Mouse (Mus musculus) gastrocnemius, postnatal 4 days (tissue): ENCODE measurements around the gene Lrrc10. TPM values are rescaled to one million over a fixed set of nuclear protein-coding genes. Genes with fewer than 3 reads are reported as not detected.
"Not testable (repeated sequence)": the region's sequence is repeated elsewhere in the genome, so short reads cannot be mapped to it uniquely, and the experiment has no call there.

ENCODE experiments used
- DNase-seq, 2 experiments: peaks; one replicate each; pipeline ENCODE4 v3.0.0; 2021 to 2022; ENCODE audit warnings: low spot score in 2 of 2, mixed read lengths in 2 of 2
- long read RNA-seq, 2 experiments: library from polyadenylated mRNA; stranded (forward); transcript quantifications; one replicate each; pipeline ENCODE4 v2.0.0; 2021
- total RNA-seq, 2 experiments: library from RNA; stranded (reverse); gene quantifications; 2 replicates each; pipeline ENCODE4 v1.2.3; 2021

Gene Lrrc10
- under 1 TPM; 0.18 to 0.20 TPM for total RNA-seq
- long read RNA-seq, experiment 1 = 0 reads
- long read RNA-seq, experiment 2 = 0 reads

DNA sequence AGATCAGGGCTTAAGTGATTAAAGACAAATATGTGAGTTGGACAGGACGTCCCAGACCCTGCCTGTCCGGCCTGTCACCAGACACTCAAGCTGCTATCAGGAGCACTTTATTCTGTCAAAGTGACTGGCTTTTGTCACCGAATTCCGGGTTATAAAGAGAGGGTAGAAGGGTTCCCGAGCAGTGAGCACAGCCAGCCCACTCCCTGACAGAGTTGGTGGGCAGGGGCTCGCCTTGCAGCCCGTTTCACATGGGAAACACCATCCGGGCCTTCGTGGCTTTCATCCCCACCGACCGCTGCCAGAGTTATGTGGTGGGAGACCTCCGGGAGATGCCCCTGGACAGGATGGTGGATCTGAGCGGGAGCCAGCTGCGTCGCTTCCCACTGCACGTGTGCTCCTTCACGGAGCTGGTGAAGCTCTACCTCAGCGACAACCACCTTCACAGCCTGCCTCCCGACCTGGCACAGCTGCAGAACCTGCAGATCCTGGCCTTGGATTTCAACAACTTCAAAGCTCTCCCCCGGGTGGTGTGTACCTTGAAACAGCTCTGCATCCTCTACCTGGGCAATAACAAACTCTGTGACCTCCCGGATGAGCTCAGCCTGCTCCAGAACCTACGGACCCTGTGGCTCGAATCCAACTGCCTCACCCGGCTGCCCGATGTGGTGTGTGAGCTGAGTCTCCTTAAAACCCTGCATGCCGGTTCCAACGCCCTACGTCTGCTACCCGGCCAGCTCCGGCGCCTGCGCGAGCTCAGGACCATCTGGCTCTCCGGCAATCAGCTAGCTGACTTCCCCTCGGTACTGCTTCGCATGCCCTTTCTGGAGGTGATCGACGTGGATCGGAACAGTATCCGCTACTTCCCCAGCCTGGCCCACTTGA lies at the start of gene Lrrc10:
Gene Lrrc10, plus strand, starts transcription at position 167 of the 882 bp plus-strand sequence.
- no peak for DNase-seq

DNA sequence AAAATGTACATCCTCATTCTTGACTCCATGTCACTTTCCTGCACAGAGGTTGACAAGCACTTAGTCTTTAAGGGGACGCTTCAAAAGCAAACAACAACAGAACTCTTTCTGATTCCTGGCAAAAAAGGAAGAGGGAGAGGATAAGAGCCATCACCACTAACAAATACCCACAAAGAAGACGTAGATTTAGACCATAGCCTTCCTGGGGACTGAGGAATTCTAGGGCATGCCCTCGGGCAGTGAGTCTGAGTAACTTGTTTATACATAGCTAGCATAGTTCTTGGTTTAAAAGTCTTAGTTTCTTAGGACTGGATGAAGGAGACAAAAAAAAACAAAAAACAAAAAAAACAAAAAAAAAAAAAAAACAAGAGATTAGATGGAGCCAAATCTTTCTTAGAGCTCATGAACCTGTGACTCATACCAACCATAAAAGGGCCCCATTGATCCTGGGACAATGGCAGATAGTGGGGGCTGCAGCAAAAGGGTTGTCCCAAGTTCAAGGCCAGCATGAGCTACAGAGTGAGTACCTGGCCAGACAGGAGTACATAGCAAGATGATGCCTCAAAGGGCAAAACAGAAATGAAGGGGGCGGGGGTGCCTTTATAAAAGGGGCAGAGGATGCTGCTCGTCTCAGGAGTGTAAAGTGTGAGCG lies 49.4 kb upstream of the Lrrc10 start:
- DNase-seq = no peak

DNA sequence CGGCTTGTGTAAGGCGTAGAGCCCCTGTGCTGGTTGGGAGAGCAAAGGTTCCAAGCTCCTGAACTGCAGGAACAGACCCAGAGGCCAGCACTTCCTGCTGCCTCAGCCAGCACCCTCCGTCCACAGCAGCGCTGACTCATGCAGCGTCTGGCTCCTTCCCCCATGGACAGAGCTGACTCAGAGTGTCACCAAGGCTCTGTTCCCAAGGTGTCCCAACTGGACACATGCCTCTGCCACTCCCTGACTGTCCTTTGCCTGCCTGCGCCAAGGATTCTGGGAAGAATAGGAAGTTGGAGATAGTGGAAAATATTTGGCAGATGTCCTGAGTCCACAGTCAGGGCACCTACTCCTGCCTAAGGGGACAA lies 48.9 kb upstream of the Lrrc10 start:
- DNase-seq = peak in 1 of 2 experiments; percentile 23

DNA sequence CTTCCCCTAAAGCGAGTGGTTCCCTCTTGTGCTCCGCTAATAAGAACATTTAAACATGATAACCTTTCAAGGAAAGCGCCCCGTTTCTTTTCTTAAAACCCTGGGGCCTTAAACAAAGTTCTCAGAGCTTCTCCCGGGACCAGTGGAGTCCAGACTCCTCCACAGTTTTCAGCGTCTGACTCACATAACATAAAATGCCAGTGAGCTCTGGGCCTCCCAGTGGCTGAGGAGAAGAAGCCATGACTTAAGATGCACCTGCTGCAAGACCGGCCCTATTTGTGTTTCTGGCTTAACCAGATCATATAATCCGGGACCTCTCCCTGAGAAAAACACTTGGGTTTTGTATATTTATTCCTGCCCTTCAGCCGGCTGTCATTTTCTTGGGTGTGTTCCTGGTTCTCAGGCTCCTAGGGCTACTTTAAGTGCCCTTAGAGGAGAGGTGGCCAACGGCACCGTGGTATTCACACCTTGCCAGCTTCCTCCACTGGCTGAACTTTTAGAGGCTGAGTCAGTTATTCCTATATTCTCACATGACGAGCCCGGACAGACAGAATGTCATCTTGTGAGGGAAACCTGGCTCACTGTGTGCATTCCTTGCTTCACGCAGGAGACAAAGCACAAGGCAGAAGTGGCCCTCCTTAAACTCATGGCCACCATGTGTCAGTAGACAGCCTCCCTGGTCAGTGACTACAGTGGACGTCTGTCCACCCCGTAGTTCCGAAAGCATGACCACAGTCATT lies 46.3 kb upstream of the Lrrc10 start:
- DNase-seq = no peak

DNA sequence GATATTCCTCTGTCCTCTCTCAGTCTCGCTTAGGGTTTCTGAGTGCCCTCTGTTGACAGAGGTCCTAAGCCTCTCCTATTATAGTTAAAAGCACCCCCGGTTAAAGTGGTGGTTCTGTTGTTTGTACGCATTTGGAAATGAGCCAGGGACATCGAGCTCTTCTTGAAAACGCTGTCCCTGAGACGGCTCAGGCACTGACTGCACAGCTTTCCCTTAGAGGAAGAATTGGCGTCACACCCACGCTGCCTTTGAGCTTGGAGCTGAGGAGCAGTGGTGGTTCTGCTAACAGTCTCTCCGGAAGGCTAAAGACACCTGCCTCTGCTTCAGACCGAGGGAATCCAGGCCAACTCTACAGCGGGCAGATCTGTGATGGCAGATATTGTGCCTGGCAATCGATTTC lies 44.2 kb upstream of the Lrrc10 start:
- no peak for DNase-seq

DNA sequence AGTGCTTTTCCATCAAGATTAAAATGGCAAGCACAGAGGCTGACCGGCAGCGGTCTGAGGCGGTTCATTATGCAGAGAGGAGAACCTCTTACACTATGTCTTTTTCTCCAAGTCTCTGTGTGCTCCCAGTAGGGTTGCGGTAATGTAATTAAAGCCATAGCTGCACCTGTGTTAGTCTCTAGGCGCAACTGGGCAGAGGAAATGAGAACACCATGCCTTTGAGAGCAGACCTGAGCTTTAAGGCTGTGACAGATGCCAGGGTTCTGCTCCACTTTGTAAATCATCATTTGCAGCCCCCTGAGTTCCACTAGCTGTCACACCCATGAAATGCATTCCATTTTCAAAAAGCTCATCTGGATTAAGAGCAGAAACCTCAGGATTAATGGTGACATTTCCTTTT lies 40.4 kb upstream of the Lrrc10 start:
- DNase-seq = no peak

DNA sequence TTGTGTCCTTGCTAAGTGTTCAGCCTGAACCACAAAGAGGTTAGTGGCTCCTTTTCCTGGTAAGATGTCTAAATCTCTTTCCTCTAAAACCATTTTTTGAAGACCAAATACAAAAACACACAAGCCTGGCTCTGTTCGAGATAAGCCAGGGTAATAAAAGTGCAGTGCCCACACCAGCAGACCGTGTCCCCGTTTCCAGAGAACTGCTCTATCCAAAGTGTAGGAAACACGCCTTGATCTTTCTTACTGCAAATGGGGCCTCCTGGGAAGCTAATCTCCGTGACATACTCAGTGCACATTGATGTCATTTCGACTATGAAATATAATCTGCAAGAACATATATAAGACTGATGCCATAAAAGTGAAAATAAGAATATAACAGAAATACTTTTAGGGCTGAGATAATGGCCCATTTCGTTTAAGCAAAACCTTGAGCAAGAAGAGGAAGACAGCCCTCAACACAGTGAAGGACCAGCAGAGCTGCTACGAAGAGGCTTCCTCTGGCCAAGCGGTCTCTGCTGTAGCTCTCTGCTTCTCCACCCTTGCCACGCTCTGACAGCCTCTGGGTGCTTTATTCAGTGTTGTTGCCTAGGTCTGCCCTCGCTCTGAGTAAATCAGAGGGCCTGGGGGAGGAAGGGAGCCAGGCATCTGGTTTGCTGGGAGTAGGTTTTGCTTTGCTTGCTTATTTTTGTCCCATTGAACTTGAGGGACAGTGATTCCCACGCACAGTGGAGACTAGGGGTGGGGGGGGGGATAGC lies 39.3 kb upstream of the Lrrc10 start:
- no peak for DNase-seq

DNA sequence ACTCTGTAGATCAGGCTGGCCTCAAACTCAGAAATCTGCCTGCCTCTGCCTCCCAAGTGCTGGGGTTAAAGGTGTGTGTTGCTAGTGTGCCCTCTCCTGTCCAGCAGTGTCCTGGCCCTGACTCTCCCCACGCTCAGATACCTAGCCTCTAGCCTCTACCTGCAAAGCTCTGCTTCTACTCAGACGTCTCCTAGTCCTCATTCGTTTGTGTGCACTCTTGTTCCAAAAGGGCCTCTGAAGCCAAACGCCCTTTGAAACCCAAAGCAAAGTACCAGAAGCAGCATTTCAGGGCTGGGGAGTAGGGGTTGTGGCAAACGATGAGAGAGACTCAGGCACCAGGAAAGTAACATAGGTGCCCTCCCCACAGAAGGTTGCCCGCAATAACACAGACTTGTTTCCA lies 35.5 kb upstream of the Lrrc10 start:
- no peak for DNase-seq

DNA sequence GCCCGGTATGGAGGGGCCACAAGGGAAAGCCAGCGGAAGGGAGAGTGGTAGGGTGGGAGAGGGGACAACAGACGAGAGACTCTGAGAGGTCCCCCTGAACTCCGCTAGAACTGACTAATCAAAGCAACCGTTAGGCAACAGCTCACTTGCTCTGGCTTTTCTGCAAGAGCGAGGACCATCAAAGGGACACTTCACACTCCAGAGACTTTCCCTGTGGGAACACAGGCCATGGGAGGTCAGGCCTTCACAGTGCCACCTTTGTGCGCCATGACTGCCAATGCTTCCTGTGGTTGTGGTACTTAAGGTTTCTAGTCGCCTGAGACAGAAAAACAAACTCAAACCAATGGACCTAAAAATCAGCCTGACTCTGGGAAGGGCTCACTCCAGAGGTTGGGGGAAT lies 34.1 kb upstream of the Lrrc10 start:
- no peak for DNase-seq

DNA sequence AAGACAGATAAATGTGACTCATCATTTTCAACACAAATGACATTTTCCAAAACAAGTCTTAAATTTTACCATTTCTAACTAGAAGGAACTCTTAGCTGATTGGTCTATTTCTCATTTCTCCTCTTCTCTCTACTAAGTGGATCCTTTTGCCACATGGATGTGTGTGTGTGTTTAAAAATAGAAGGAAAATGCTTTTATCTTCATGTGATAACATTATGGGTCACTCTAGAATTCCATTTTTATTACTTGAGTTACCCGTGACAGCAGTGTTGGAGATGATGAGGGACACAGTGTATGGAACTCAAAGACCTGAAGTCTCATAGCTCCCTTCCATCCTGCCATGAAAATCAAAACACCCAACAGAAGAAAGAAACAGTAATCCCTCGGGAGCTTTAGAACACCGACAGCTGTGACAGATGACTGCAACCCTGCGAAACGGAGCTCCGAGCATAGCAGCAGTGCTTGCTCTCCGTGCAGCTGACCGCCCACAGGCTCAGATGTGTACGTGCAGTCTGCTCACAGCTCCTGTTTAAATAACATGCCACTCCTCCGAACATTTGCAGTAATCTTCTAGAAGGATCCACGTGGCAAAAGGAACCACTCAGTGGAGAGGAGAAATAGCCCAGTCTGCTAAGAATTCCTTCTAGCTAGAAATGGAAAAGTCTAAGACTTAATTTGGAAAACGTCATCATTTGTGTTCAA lies 31.3 kb upstream of the Lrrc10 start:
- no peak for DNase-seq

DNA sequence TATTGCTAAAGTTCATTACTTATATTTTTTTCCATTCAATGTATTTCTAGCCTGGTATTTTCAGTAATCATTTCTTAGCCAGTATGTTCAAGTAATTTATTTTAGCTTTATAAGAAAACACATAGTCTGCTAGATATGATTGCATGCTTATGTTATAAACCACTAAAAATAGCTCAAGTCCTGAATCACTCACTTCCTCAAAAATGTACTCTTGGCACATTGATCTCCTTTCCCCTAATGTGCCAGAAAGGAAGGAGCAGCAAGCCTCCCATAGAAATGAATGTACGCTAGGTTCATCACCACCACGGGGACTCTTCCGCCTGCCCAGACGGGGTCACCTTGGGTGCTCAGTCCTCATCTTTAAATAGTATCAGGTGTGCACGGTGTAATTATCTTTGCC lies 30.6 kb upstream of the Lrrc10 start:
- DNase-seq = no peak

DNA sequence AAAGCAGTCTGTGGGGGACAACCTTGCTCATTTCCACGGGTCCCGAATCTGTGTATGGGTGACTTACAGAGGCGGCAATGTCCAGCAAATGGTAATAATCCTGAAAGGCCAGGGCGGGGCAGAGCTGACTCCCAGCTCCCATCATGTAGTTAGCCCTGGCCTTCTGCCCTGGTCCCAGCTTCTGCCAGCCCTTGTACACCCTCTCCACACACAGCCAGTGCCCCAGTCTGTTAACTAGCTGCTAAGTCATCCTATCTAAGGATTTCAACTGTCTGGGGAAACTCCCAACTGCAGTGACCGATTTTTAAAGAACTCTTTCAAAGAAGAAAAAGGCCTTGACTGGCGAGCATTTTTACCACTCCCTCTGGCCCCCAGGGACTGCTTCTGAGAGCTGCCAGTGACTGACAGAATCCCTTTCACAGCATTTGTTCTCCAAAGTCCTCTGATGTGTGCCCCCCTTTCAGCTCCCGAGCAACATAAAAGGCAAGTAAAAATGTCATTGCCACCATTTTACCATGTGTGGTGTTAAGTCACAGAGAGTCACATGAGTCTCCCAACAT lies 26.8 kb upstream of the Lrrc10 start:
- DNase-seq = no peak

DNA sequence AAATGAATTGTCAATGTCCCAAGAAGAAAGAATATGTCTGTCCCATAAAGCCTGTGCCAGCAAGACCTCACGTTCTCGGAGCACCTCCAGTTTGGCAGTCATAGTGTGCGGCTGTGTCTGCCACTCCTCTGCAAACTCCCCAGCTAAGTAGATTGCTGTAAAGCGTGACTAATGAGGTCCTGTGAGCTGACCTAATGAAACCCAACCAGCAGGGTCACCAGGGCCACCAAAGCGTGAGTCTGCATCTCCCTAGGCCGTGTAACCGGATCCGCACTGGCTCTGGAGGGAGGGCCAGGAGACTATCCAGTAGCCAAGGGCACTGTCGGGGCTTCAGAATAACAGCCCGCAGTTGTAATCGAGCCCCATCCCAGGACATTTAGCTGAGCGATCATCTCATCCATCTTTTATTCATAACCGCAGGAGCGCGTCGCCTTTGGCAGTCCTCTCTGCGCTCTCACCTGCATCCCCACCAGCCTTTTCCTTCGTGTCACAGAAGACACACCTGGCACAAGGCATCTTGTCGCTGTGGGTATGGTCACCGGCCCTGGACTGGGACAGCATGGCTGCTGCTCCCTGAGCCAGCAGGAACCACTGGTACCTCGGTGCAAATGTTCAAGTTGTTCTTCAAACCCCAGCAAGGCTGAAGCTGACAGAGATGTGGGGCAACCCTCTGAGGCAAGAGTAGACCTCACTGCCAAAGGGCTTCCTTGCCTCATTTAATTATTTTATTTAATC lies 24.0 kb upstream of the Lrrc10 start:
- DNase-seq = peak in 1 of 2 experiments; percentile 46

DNA sequence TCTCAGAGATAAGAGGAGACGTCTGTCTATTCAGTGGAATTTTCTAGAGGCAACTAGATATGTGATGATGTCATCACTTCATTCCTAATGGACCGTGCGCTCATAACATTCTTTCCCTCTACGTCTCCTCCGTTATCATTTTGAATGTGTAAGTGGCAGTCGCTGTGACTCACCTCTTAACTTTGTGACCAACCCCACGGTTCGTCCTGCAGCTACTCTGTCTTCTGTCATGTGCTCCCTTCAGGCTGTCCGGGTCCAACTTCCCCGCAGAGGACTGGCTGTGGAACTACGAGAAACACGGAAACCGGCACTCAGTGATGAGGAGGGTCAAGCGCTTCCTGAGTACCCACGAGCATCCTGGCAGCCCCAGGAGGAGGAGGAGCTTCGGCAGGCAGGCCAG lies 21.4 kb upstream of the Lrrc10 start:
- no peak for DNase-seq

DNA sequence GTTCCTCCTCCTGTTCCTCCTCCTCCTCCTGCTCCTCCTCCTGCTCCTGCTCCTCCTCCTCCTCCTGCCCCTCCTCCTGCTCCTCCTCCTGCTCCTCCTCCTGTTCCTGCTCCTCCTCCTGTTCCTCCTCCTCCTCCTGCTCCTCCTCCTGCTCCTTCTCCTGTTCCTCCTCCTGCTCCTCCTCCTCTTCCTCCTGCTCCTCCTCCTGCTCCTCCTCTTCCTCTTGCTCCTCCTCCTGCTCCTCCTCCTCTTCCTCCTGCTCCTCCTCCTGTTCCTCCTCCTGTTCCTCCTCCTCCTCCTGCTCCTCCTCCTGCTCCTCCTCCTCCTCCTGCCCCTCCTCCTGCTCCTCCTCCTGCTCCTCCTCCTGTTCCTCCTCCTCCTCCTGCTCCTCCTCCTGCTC lies 19.4 kb upstream of the Lrrc10 start:
- not testable (repeated sequence) for DNase-seq

DNA sequence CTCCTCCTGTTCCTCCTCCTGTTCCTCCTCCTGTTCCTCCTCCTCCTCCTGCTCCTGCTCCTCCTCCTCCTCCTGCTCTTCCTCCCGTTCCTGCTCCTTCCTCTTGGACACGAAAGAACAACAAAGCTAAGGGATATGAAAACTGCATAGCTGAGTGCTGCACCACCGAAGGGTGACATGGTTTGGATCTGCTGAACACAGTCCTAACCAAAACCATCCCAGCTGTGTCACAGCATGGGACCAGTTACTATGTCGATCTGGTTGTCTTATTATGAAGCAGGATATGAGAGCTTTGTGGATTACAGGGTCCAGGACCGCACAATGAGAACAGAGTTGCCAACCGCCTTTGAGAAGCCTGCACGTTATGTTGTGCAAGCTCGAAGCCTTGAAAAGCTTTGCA lies 19.0 kb upstream of the Lrrc10 start:
- DNase-seq = no peak

DNA sequence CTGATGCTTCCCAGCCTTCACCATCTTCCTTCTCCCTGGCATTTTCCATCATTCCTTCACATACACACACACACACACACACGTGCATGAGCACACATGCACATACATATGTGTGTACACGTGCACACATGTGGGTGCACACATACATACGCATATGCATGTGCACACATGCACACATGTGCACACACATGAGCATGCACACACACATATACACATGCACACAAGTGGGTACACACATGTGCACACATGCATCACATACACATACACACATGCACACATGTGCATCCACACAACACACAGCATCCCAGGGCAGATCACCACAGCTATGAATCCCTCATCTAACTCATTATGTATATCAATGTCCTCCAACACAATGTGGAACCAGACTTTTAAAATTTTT lies 14.0 kb upstream of the Lrrc10 start:
- no peak for DNase-seq

DNA sequence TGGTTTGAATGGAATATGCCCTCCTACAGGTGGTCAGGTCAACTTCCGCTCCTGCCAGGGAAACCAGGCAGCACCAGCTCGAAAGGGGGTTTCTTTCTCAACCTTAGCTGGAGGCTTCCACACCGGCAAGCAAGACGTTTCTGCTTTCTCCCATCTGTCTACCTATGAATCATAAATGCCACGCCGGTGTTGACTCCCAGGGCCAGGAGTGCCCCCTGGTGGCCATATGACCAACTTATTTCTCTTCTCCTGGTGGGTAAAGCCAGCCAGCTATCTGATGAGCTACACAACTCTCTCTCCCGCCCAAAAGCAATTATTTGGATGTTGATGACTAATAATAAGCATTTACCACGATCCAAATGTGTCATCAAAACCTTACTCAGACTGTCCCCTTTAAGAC lies 11.4 kb upstream of the Lrrc10 start:
- peak; percentile 65 to 83 for DNase-seq

DNA sequence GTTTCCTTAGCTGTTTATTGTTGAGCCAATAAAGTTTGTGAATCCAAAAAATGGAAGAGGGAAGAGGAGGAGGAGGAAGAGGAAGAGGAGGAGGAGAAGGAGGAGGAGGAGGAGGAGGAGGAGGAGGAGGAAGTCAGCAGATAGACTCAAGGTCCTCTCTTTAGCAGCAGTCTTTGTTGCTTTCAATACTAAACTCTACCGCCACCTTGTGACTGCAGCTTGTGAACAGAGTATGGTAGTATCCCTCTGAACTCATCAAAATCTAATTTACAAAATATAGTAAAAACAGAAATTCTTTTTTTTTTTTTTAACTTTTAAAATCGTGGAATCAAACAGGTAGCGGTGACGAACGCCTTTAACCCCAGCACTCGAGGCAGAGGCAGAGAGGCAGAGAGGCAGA lies 4.8 kb upstream of the Lrrc10 start:
- no peak for DNase-seq

DNA sequence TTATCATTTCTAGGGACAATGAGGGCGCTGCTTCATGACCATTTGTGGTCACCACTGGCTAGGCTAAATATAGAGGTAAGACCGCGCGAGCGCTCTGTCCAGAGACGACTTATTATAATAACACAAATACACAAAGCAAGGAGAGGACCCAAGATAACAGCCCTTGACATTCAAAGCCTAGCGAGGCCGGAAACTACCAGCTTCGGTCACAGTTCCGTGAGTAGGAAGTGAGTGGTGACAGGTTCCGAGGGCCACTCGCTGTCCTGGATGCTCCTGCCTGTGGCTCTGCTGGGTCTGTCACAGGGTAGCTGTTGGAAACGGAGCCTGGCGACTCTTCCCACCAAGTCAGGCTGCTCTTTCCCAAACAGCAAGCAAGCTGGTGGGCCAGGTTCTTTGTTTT lies 2.8 kb upstream of the Lrrc10 start:
- no peak for DNase-seq
